Mouse (Mus musculus) cerebellum, adult 8-10 months (tissue): Measurements from ENCODE around the gene Crisp2.
"Not testable (repeated sequence)": the region's sequence is repeated elsewhere in the genome, so short reads cannot be mapped to it uniquely, and the experiment has no call there.

ENCODE experiments used
- DNase-seq: peaks from one replicate; pipeline ENCODE4 v3.0.0; 2022

Crisp2 gene

DNA sequence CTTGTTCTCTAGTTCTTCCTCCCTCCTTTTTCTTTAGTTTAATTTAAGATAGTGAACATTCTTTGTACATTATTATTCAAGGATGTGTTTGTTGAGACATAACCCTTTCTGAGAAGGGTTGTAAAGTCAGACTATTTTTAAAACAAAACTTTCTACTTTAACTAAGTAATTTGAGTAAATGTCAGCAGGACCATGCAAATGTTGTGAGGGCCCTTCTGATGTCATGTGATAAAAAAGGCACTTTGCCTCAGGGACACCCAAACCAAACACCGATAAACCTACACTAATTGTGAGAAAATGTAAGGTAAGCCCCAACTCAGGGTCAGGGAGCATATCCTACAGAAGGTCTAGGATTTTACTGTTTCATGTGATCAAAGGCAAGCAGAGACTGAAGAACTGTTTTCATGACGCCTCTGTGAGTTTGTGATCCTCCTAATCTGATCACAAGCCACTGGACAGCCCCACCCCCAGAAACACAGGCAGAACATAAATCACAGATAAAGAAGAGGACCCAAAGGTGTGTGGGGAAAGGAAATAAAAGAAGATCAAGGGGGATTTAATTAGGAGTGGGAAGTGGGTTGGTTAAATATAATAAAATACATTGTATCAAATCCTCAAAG is at the start of gene Crisp2:
TSS of gene Crisp2 (minus strand) at position 51 of the 620 bp plus-strand sequence.
- no peak for DNase-seq

DNA sequence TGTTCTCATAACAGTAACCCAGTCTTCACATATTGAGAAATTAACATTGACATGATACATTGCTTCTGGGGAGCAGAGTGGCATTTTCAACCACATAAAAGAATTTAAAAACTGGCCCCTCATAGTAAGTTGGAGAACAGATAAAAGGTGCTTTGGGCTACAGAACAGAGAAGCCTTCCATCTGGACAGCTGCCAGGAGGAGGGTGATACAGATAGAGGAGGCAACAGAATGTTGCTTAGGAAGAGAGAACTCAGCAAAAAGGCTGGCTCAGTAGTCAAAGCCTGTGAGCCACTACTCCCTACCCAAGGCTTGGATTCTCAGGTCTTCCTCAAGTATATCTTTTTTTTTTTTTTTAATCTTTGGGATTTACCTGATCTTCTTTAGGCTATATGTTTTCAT is 48.3 kb upstream of the Crisp2 start:
- DNase-seq: no peak

DNA sequence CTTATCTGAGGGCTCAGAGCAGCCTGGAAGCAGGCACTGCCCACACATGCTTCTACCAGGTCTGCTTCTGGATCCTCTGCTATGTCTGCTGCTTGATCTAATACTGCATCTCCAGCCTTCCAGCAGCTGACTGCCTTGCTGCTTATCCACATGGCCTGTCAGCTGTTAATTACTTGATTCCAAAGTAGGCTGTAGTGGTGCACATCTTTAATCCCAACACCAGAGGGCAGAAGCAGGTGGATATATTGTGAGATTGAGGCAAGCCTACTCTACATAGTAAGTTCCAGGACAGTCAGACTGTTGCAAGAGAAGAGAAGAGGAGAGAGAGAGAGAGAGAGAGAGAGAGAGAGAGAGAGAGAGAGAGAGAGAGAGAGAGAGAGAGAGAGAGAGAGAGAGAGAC is 30.5 kb upstream of the Crisp2 start:
- no peak for DNase-seq

DNA sequence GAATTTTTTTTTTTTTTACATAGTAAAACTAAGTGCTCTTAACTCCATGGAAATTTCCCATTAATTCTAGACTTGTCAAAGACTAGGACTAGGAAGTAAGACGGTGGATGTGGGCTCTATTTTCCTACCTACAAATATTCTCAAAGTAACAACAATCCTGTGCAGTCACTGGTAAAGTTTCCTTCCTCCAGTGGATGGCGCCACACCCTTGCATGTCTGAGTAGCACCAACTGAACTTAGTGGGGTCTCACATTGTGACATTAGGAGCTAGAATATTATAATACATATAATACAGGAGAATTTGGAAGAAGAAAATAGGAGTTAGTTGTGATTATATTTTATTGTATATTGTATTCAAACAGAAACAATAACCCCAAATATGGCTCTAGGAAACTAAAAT is 25.1 kb upstream of the Crisp2 start:
- no peak for DNase-seq

DNA sequence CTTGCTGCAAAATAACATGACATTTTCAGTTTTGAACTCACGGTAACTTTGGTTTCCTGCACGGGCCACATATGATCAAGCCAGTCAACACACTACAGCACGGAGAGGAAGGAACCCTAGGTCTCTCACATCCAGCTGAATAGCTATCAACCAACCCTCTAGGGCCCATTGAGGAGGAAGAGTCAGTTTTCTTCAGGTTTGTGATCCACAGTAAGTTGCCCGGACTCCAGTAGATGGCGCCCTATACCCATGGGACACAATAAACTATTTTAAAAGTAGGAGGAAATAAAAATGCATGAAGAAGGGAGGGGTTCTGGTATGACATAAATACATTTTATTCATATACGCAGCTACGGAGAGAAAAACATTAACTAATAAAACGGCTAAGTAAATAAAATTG is 17.7 kb upstream of the Crisp2 start:
- DNase-seq: no peak

DNA sequence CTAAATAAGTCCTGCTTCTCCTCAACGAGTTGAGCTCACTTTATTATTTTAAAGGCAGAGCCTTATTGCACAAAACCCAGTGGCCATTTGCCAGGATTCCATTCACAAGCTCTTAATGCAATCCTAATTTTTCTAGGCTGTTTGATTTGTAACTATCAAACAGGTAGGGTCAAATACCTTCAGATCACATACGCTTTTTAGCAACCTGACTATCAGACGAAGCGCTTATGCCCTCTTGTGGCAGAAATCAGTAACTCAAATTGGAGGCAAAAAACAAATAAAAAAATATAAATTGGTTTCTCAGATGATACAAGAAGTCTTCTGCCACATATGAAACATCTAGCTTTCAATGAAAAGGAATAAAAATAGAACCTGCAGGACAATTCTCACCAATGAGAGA is 17.0 kb upstream of the Crisp2 start:
- DNase-seq: no peak

DNA sequence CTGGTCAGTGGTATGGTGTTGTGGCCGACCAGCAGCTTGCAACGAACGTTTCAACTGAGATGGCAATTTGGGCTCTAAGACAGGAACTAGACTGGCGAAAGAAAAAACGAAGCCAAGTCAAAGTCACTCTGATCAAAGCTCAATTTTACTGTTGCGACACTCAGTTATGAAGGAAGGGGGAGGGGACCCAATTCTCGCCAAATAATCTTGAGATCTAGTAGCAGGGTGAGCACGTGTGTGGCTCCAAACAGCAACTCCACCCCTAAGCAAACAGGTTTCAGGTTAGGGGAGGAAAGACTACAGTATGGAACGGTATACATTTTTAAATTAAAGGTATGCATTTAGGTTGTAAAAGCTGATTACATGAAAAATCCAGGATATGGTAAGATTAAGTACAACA is 14.7 kb upstream of the Crisp2 start:
- DNase-seq: no peak

DNA sequence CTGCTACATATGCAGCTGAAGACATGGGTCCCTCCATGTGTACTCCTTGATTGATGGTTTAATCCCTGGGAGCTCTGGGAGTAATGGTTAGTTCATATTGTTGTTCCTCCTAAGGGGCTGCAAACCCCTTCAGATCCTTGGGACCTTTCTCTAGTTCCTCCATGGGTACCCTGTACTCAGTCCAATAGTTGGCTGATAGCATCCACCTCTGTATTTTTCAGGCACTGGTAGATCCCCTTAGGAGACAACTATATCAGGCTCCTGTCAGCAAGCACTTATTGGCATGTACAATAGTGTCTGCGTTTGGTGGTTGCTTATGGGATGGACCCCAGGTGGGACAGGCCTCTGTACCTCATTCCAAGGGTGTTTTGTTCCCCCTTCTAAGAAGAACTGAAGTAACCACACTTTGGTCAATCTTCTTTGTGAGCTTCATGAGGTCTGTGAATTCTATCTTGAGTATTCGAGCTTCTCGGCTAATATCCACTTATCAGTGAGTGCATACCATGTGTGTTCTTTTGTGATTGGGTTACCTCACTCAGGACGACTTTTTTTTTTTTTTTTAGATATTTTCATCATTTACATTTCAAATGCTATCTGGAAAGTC is 10.6 kb upstream of the Crisp2 start:
- DNase-seq: no peak

DNA sequence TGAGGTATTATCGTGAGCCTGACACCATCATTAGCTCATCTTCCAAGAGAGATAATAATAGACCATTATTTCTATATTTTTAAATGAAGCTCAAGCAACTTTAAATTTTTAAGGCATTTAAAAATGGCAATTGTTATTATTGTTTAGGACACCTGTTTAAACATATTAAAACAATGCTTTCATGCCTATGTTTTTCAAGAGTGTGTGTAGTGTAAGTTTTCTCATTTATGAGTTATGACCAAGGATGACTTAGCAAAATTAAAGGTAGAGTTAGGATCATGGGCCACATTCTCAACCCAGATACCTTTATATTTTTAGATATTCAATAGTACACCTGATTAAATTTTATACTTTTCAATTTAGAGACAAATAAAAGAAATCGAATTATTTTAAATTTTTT is 5.5 kb upstream of the Crisp2 start:
- DNase-seq: no peak

DNA sequence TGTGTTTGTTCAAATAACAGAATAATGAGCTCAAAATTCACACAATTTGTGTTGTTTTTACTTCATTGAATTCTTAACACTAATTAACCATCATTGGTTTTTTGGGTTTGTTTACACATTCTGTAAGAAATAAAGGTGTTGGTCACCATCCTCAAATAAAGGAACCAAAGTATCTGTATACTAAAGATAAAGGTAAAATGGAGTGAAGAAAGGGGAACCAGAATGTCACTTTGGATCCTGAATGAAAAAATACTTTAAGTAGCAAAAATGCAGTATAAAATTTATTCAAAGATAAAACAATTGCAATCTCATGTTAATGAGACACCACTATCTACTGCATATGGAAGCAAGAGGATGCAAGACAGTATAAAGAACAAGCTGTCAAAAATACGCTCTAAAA is 4.8 kb upstream of the Crisp2 start:
- DNase-seq: no peak

DNA sequence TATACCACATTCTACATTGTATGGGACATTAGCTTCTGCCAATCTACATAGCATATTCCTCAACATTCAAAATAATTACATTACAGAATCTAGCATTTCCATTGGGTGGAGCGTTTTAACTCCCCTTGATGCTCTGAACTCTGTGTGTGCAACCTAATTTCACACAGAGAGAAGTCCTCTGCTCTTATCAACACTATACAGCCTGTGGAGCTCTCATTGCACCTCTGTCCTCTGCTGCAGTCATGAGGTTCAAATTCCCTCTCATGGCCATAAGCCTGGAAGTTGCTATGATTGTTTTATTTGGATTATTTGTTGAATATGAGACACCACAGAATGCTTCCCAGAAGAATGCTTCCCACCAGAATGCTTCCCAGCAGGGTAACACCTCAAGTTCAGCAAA is 4.1 kb upstream of the Crisp2 start, which contains the start of gene Rhag:
TSS of gene Rhag (plus strand) at position 193 of the 400 bp plus-strand sequence.
- DNase-seq: no peak

DNA sequence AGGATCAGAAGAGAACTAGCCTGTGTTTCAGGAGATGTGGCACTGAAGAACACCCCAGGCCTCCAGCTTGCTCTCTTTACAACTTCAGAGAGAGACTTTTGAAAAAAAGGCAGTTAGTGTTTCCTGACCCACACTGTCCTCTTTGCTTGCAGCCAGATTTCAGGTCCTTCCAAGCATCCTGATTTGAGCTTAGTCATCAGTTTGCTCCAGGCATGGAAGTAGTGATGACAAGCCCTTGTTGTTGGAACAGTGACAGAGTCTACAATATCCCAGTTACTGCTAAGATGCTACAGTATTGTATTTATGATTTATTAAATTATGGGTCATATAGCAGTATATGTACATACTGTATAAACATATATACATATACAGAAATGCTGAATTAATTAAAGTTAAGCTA is 1.3 kb upstream of the Crisp2 start:
- DNase-seq: no peak

DNA sequence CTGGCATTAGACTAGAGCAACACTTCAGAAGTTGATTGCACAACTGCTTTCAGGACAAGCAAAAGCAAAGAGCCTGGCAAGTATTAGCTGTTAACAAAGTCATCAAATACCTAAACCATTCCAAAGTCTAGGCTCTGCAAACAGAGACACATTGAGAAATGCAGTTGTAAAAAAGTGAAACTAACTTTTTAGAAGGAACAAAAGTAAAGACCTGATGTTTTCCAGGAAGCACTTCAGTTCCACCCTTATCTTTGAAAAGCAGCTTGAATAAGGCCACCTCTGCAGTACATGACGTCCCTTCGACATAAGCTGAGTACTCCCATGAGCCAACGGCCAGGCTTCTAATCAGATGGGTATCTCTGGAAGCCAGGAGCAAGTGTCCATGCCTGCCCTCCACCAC is 253 bp downstream of the Crisp2 start:
- no peak for DNase-seq

DNA sequence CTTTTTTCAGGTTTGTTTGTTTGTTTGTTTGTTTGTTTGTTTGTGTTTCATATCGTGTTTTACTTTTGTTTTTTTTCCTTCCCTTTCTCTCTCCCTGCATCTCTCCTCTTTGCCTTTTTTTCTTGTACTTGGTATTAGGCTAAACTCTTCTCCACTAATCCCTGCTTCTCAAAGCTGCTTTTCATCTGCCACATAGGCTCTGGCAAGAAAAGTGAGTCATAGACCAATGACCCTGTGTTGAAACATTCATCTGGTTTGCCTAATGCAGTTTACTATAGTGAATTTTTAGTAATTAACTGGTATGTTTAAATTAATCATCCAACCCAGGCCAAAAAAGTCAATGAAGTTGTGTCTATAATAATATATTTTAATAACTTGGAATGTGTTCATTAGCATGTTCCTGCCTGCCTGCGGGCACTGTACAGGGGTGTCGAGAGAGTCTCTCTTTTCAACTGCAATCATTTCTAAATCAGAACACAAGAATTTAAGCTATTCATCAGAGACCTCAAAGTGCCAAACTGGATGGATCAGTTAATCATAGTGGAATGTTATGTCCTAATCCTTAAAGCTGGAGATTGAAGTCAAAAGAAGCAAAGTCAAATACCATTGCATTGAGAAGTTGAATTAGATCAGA is 4.0 kb downstream of the Crisp2 start:
- DNase-seq: no peak

DNA sequence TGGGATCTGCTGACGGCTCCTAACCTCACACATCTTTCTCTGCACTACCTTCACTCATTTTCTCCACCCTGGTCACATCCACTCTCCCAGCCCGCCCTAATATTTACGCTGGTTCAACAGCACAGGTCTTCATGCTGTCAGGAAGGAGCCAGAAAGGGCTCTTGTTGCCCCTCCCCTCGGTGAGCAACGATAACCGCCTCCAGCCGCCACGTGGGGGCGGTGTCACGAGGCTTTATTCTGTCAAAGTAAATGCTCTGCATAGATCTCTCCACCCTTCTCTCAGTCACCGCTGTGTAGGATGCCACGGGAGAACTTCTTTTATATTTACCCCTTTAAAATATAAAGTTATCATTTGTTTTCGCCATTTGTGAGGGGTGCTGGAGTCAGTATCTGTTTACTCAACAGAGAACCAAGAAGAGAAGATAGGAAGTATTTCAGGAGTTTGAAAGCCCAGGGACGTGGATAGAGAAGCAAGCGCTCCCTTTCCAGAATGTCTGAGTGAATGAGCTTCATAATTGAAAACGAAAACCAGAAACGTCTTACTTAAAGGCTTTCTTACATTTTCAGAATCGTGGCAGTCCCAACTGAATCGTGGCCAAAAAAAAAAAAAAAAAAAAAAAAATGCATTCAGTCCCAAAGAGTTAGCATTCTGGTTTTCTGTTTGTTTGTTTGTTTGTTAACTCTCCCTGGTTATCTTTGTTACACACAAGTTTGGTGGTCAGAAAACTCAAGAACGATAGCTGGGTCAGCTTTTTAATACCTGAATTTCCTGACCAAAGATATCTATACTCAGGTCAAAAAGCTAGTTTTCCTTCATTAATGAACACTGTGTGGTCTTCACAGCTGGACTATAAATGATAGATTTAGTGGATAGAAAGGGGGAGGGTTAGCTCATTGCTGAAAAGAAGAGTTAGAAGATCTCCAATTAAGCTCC is 12.6 kb downstream of the Crisp2 start:
- no peak for DNase-seq

DNA sequence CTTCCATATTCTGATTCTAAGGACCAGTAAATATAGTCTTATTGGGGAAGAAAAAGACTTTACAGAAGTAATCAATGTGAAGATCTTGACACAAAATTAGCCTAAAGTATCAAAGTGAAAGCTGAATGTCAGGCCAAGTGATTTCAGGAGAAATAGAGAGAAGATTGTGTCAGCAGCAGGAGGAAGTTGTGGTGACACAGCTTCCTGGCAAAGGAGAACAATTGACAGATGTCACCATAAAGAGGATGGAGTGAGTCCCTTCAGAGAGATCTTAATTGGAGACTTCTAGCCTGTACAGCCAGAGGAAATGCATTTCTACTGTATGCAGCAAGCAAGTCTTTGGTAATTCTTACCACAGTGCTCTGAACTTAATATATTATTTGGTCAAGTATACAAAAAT is 16.9 kb downstream of the Crisp2 start:
- no peak for DNase-seq

DNA sequence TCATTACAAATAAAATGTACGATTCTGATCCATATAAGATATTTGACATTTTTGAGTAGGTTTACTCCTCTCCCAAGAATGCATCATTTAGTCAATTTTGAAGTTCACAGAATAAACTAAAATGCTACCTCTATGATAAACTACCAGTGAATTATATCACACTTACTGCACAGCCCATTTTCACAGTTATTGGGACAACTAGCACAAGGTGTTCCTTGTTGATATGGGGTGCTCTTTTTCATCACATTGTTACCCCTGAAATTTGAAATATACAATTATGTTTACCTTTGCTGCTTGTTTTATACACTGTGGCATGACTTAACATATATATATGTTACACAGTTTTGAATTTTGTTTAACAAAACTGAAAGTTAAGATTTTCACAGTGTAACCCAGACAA is 39.7 kb downstream of the Crisp2 start:
- no peak for DNase-seq

DNA sequence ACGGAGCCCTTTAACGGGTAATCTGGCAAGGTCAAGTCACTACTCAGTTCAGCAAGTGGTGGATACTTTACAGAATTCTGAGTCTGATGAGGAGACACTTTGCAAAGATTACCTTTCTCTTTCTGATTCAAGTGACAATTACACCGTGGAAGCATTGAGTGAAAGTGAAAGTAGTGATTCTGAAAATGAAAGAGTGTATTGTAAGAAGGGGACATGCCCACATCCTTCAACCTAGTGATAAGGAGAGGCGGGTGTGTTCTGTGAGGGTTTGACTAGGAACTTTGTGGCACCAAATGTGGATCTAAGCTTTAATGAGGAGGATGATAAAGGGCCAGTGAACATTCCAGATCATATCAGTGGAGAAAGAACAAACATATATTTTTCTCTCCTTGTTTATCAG is 43.1 kb downstream of the Crisp2 start:
- DNase-seq: no peak

DNA sequence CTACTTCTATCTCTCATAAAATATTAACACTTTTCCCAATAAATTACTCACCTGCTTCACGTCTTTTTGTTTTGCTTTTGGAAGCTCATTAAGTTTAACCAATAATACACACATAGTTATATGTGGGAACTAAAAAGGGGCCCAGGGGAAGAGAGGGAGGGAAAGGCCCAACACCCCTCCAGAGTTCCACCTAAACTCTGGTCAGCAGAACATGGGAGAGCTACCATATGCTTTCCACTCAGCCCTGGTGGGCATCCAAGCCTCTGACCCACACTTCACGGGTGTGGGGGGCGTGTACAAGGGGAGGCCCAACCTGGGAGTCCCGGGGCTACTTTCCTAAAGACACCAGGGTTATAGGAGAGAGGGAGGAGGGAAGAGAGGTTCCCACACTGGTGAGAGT is 75.1 kb downstream of the Crisp2 start:
- DNase-seq: no peak

DNA sequence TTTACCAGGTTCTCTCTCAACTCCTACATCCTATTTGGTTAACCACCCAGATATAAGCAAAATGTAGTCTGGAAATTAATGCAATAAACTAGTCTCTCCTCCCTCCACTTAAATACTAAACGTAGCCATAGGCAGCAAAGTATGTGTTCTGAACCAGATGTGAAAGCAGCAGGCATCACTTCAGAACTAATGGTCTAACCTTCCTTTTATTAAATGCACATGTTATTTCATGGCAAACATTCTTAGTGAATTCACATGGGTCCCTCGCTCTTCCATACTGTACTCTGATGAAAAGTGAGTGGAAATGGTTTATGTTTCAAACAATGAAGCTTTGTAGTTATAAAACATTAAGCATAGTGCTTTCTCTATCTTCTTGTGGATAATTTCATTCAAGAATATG is 75.5 kb downstream of the Crisp2 start:
- no peak for DNase-seq

DNA sequence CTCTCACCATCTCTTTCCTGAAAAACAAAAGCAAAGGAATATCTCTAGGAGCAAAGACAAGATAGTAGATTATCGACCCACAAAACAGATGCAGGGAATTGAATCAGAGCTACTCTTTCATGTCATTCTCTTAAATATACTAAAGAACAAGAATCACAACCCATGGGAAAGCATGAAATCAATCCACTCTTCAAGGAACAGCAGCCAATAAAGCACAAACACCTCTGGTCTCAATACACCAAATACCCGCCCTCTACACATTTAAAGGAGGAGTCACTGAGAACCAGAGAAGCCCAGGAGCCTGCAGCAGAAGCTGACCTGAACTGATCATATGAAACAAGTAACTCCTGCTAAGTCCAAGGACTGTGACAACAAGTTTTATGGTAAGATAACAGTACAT is 80.0 kb downstream of the Crisp2 start, which contains the start of gene Esp1:
TSS of gene Esp1 (plus strand) at position 301 of the 400 bp plus-strand sequence.
- DNase-seq: no peak

DNA sequence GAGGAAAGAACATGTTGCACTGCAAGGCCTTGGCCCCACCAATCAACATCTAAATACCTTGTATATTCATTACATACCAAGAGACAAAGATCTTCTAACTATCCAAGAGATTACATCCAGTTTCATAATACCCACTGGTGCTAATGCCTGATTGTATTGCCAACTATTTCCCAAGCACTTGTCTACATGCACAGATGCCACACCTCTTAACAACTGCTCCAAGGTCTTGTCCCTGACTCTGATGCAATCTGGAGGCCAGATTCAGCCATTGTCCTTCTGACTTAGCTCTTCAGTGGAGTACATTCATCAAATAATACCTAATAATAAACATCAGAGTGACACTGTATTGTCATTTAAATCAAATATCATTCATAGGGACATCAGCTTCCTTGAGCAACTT is 89.7 kb downstream of the Crisp2 start:
- DNase-seq: not testable (repeated sequence)

DNA sequence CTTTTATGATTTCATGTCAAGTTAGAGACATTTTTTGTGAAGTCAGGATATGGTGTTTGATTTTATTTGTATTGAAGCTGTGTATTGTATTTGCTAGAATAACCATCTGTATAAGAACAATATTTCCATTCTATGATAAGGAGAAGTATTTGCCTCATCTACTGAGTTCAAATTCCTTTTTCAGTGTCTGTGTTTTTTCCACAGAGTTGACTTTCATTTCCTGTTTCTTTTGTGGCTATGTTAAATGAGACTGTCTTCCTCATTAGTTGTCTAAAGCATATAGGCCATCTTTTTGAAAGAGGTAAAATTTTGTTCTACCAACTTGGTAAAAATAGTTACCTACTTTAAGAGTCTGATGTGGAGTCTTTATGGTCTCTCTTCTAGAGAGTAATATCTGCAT is 90.5 kb downstream of the Crisp2 start:
- DNase-seq: no peak
